Mouse (Mus musculus) bone marrow macrophage, adult 2 months (primary cell): ENCODE data around the gene Gm21958. TPM values are rescaled to one million over a fixed set of nuclear protein-coding genes. Genes with fewer than 3 reads are reported as not detected.

ENCODE experiments used
- H3K27ac ChIP-seq: 2 replicates; pipeline ENCODE4 v1.5.1; 2012; ENCODE audit warnings: low read depth, low read length; ENCODE audit not compliant: insufficient read depth
- H3K4me1 ChIP-seq: 2 replicates; pipeline ENCODE4 v1.6.1; 2012; ENCODE audit warnings: low read length; ENCODE audit not compliant: control insufficient read depth, insufficient read depth
- H3K4me3 ChIP-seq: 2 replicates; pipeline ENCODE4 v1.5.1; 2012; ENCODE audit warnings: mild to moderate bottlenecking, low read length, moderate library complexity; ENCODE audit not compliant: insufficient read depth
- CTCF ChIP-seq: IDR thresholded peaks from 2 replicates; pipeline ENCODE4 v1.5.1; 2012; ENCODE audit warnings: low read depth, mild to moderate bottlenecking, low read length, moderate library complexity
- POLR2A ChIP-seq: IDR thresholded peaks from 2 replicates; pipeline ENCODE4 v1.6.1; 2012; ENCODE audit warnings: mild to moderate bottlenecking, low read depth, low read length, borderline replicate concordance
- polyA plus RNA-seq: library from polyadenylated mRNA; stranded (reverse); fragments of >200 nt; gene quantifications from 2 replicates; pipeline ENCODE4 v1.2.4, GENCODE M21; 2012; ENCODE audit not compliant: missing spikeins, insufficient read depth, insufficient read length

Gm21958 gene
- polyA plus RNA-seq, 1 experiment = not detected

DNA sequence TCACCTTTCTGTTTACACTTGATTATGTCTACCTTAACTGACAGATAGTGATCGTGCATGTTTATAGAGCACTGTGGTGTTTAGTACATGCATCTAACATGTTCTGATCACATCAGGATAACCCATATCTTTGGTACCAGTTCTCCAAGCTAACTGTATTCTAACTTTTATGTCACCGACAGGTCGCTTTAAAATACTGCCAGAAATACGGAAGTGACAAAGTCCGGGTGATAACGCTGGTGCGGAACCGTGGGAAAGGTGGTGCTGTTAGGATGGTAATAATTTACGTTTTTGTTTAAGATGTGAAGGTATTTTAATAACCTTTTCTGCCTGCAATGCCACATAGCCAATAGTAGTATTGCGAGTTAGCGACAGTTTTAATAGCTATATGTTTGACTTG lies 27.8 kb upstream of the Gm21958 start:
- TF ChIP-seq CTCF (no peak), POLR2A (no peak)
- H3K4me1 ChIP-seq = peaks cover 15% of the 10 kb centered on the region
- no peak overlapping the region for H3K4me3 ChIP-seq
- H3K27ac ChIP-seq = no peak overlapping the region

DNA sequence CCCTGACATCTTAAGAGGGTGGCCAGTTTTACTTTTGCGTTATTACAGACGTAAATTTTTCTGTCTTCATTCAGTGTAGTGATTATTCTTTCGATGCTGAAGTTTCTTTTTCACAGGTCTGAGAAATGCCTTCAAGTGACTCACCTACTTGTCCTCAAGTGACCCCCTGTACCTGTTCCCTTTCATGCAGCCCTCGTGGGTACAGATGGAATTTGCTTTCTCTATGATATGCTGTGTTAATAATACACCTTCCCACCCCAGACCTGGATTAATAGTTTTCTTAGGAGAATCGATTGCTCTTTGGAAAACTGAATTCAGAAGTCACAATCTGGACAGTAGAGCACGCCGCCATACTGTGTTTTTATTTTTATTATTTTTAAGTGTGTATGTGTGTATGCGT lies 23.2 kb upstream of the Gm21958 start:
- Histone ChIP-seq H3K4me3 (no peak overlapping the region), H3K4me1 (peaks cover 15% of the 10 kb centered on the region), H3K27ac (no peak overlapping the region)
- TF ChIP-seq CTCF (no peak), POLR2A (no peak)

- Histone ChIP-seq H3K27ac (peak overlapping the region; percentile 82), H3K4me3 (peak overlapping the region; percentile 75), H3K4me1 (peaks cover 15% of the 10 kb centered on the region)
- TF ChIP-seq POLR2A (no peak), CTCF (no peak)
Measured at GRCm38 (mm10) chr3:54736101-54736927, 22.2 kb upstream of the Gm21958 start.

GRCm38 (mm10) chr3:54735247-54736046 lies 21.3 kb upstream of the Gm21958 start, which contains the start of the genes Exosc8 and Alg5:
Gene Exosc8 (minus strand): TSS chr3:54735393.
Gene Alg5 (plus strand): TSS chr3:54735539.
- Histone ChIP-seq H3K4me1 (peaks cover 15% of the 10 kb centered on the region), H3K27ac (peak within 1 kb of the TSS; percentile 97), H3K4me3 (peak within 1 kb of the TSS; percentile 75)
- 0 out of 2 replicates have a peak, but pooled peaks have one; percentile 4 for TF ChIP-seq POLR2A
- peak; percentile 95 for TF ChIP-seq CTCF

GRCm38 (mm10) chr3:54734411-54735246 lies 20.5 kb upstream of the Gm21958 start:
- Histone ChIP-seq H3K4me1 (peaks cover 19% of the 10 kb centered on the region), H3K27ac (peak overlapping the region; percentile 97), H3K4me3 (peak overlapping the region; percentile 75)
- no peak for TF ChIP-seq CTCF
- no peak for TF ChIP-seq POLR2A

- no peak for TF ChIP-seq POLR2A
- no peak for TF ChIP-seq CTCF
- Histone ChIP-seq H3K27ac (no peak overlapping the region), H3K4me3 (no peak overlapping the region)
Measured at GRCm38 (mm10) chr3:54732371-54732770, 18.2 kb upstream of the Gm21958 start.

DNA sequence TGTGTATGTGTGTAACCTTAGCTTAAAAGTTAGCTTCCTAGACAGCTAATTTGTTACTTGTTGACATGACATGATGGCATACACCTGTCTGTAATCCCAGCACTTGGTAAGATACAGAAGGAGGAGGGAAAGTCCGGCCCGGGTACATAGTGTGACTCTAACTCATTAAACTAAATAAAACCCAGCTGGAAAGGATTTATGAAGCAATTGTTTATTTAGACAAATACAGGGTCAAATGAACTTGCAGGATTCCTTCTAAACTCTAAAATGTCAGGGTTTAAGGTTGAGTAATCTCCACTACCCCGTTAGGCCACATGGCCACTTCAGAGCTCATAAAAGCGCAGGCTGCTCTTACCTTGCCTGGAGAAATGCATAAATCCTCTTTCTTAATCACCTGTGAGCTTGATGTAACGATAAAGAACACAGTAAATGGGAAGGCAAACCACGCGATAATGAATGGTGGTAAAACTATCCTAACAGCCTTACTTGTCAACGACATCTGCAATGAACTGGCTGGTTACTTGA lies 17.5 kb upstream of the Gm21958 start:
- Histone ChIP-seq H3K27ac (no peak overlapping the region), H3K4me1 (0 out of 2 replicates have a peak, but pooled peaks cover 4% of the 10 kb centered on the region), H3K4me3 (no peak overlapping the region)
- no peak for TF ChIP-seq CTCF
- no peak for TF ChIP-seq POLR2A

More at GRCm38 (mm10) chr3:54732371-54732770, 18.2 kb upstream of the Gm21958 start:
- H3K4me1 ChIP-seq = 0 out of 2 replicates have a peak, but pooled peaks cover 6% of the 10 kb centered on the region

DNA sequence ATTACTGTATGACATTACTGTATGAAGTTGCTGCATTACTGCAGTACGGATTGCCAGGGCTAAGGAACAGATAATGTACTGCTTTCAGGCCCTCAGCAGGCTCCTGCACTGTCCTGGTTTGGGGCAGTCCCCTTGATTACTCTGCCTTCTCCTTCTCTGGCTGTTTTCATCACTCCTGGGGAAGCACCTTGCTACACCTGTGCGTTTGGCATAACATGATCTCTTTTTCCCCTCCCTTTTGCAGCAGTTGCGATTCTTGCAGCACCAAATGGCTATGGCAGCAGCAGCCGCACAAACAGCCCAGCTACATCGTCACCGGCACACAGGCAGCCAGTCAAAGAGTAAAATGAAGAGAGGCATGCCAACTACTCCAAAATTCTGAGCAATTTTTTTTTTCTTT lies 13.9 kb upstream of the Gm21958 start:
- H3K27ac ChIP-seq = no peak overlapping the region
- TF ChIP-seq POLR2A (no peak), CTCF (no peak)
- no peak overlapping the region for H3K4me3 ChIP-seq
- peaks cover 13% of the 10 kb centered on the region for H3K4me1 ChIP-seq

- Histone ChIP-seq H3K4me1 (peaks cover 16% of the 10 kb centered on the region), H3K4me3 (no peak overlapping the region), H3K27ac (no peak overlapping the region)
- no peak for TF ChIP-seq POLR2A
- no peak for TF ChIP-seq CTCF
Measured at GRCm38 (mm10) chr3:54727588-54727987, 13.4 kb upstream of the Gm21958 start.

DNA sequence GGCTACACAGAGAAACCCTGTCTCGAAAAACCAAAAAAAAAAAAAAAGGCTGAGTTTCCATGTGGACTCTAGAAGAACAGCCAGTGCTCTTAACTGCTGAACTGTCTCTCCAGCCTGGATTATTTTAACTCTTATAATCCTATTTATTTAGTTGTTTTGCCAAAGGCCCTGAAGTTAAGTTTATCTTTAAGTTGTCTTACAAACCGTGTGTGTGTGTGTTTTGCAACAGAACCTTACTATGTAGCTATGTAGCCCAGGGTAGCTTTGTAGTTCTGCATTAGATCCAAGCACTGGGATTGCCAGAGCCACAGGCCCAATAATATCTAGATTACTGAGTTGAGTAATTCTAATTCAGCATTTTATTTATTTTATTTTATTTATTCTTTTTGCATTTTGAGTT lies 11.2 kb upstream of the Gm21958 start:
- no peak overlapping the region for H3K4me3 ChIP-seq
- peaks cover 16% of the 10 kb centered on the region for H3K4me1 ChIP-seq
- H3K27ac ChIP-seq = no peak overlapping the region
- no peak for TF ChIP-seq CTCF
- TF ChIP-seq POLR2A = no peak
